Comparison of ENCODE assay signal across 11 mouse cellular contexts in the genomic region with DNA sequence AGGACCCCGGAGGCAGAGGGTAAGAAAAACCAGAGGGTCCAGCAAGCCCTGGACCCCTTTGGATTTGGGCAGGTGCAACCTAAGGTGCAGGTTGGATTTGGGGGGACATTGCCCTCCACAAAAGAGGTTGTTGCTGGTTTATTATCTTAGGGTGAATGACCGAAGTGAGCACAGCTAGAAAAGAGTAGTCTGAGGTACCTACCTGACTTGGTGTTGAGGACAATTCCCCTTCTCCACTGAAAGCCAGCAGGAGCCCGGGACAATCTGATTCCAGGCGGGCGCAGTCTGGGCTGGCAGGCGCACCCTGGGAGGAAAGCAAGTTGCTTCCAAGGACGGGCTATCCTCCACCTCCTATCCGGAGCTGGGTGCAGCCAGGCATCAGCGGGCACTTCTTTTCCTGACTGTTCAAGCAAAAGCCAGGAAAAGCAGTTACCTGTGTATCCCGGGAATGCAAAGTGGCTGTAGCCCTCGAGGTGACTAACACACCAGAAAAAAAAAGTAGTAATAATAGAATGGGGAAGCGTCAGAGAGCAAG. TPM values are rescaled to one million over a fixed set of nuclear protein-coding genes. Genes with fewer than 3 reads are reported as not detected.
A peak's percentile ranks its signal among the peaks of the same experiment; 100 is the strongest.
DNase-seq lines count a peak whose midpoint lies in the region; ATAC-seq lines count a peak whose summit lies in the region.
"Had no signal": no experiment of that assay in that cellular context is flagged by ENCODE, and none has a peak within 500 bp of the region (broad histone marks: within the 10 kb centered on the region; RNA-seq: fewer than 3 reads in every experiment).

A gene (minus strand): TSS at position 485 of the 535 bp plus-strand sequence.

- no peak for ATAC-seq in kidney, embryonic 15.5 days (replicated peaks; ENCODE audit: low FRiP score)
- ATAC-seq in forebrain, embryonic 11.5 days (replicated peaks; ENCODE audit: low FRiP score), result no peak
- ATAC-seq in neural tube, embryonic 14.5 days (ENCODE audit: low read depth), result peak; percentile 11; the same call in 1 of the 2 replicates

- H3K4me1 ChIP-seq in kidney, embryonic 15.5 days, result peaks cover 12% of the 10 kb centered on the region
- peaks cover 4% of the 10 kb centered on the region; the same call in 1 of the 2 replicates for H3K4me1 ChIP-seq in forebrain, embryonic 11.5 days (replicated peaks; ENCODE audit: control insufficient read depth, insufficient read depth, low read length)
- H3K4me1 ChIP-seq in limb, embryonic 10.5 days, result peaks cover 12% of the 10 kb centered on the region
- H3K4me1 ChIP-seq in neural tube, embryonic 14.5 days (ENCODE audit: control insufficient read depth, insufficient read depth, low read length), result peaks cover 8% of the 10 kb centered on the region; the same call in 1 of the 2 replicates

- 3% methylated on average over 12 of the region's 12 CpGs for WGBS in kidney, embryonic 15.5 days
- 3% methylated on average over 12 of the region's 12 CpGs for WGBS in forebrain, embryonic 11.5 days
- WGBS in limb, embryonic 10.5 days, result 4% methylated on average over 12 of the region's 12 CpGs
- 2% methylated on average over 12 of the region's 12 CpGs for WGBS in neural tube, embryonic 14.5 days

- no peak for DNase-seq in kidney, adult 8-10 months
- DNase-seq in forebrain, embryonic 11.5 days (ENCODE audit: low spot score), result no peak
- peak; percentile 38 for DNase-seq in limb, embryonic 10.5 days (ENCODE audit: low spot score)
- DNase-seq in layer of hippocampus, postnatal 25 days (ENCODE audit: extremely low spot score in 1 of 2, low spot score in 1 of 2), result no peak
- DNase-seq in layer of hippocampus, postnatal 14 days (ENCODE audit: low spot score in 2 of 2), result no peak
- DNase-seq in cerebellum, adult 11 months, result no peak

- H3K36me3 ChIP-seq in kidney, embryonic 15.5 days, result no peaks in the 10 kb centered on the region
- no peaks in the 10 kb centered on the region for H3K36me3 ChIP-seq in forebrain, embryonic 11.5 days (ENCODE audit: control insufficient read depth, insufficient read depth, low read length)
- H3K36me3 ChIP-seq in limb, embryonic 10.5 days, result no peaks in the 10 kb centered on the region
- H3K36me3 ChIP-seq in neural tube, embryonic 14.5 days (ENCODE audit: control insufficient read depth, insufficient read depth, low read length), result no peaks in the 10 kb centered on the region

- H3K9ac ChIP-seq in kidney, embryonic 15.5 days, result peak within 1 kb of the TSS; percentile 26; the same call in 1 of the 2 replicates
- H3K9ac ChIP-seq in forebrain, embryonic 11.5 days (ENCODE audit: low read length), result peak within 1 kb of the TSS; percentile 23; the same call in 1 of the 2 replicates
- no peak within 1 kb of the TSS for H3K9ac ChIP-seq in neural tube, embryonic 14.5 days (replicated peaks; ENCODE audit: low read depth, low read length)

- H3K27me3 ChIP-seq in kidney, embryonic 15.5 days, result peaks cover 58% of the 10 kb centered on the region
- H3K27me3 ChIP-seq in forebrain, embryonic 11.5 days (ENCODE audit: control insufficient read depth, insufficient read depth, low read length), result peaks cover 34% of the 10 kb centered on the region
- H3K27me3 ChIP-seq in limb, embryonic 10.5 days (ENCODE audit: low read depth, poor library complexity, severe bottlenecking), result peaks cover 59% of the 10 kb centered on the region
- H3K27me3 ChIP-seq in neural tube, embryonic 14.5 days (ENCODE audit: control insufficient read depth, insufficient read depth, low read length), result peaks cover 31% of the 10 kb centered on the region

- H3K4me3 ChIP-seq in kidney, embryonic 15.5 days (replicated peaks), result peak within 1 kb of the TSS; percentile 53
- H3K4me3 ChIP-seq in forebrain, embryonic 11.5 days (ENCODE audit: low read depth, low read length), result peak within 1 kb of the TSS; percentile 51
- H3K4me3 ChIP-seq in limb, embryonic 10.5 days, result peak within 1 kb of the TSS; percentile 62
- H3K4me3 ChIP-seq in neural tube, embryonic 14.5 days (ENCODE audit: low read depth, low read length), result peak within 1 kb of the TSS; percentile 40
- H3K4me3 ChIP-seq: erythroblast, embryonic 14.5 days had no signal

- H3K9me3 ChIP-seq in kidney, embryonic 15.5 days (replicated peaks), result no peaks in the 10 kb centered on the region
- H3K9me3 ChIP-seq in forebrain, embryonic 11.5 days (ENCODE audit: control insufficient read depth, low read length), result no peaks in the 10 kb centered on the region
- no peaks in the 10 kb centered on the region for H3K9me3 ChIP-seq in limb, embryonic 10.5 days (replicated peaks)
- H3K9me3 ChIP-seq in neural tube, embryonic 14.5 days (ENCODE audit: control insufficient read depth, low read length), result no peaks in the 10 kb centered on the region

- peak within 1 kb of the TSS; percentile 93 for H3K4me2 ChIP-seq in kidney, embryonic 15.5 days
- H3K4me2 ChIP-seq in forebrain, embryonic 11.5 days (ENCODE audit: low read depth, low read length, severe bottlenecking), result peak within 1 kb of the TSS; percentile 98
- H3K4me2 ChIP-seq in neural tube, embryonic 14.5 days (ENCODE audit: low read depth, low read length), result peak within 1 kb of the TSS; percentile 91

- H3K27ac ChIP-seq in kidney, embryonic 15.5 days, result no peak within 1 kb of the TSS
- H3K27ac ChIP-seq in forebrain, embryonic 11.5 days (ENCODE audit: low read depth, low read length), result no peak within 1 kb of the TSS
- peak within 1 kb of the TSS; percentile 36; the same call in 1 of the 2 replicates for H3K27ac ChIP-seq in limb, embryonic 10.5 days
- H3K27ac ChIP-seq in neural tube, embryonic 14.5 days (ENCODE audit: low read depth, low read length), result no peak within 1 kb of the TSS

RNA-seq across cellular contexts. Expression of the gene that starts here (rescaled TPM):
- 0.40 and 0.73 TPM in 2 replicates for polyA plus RNA-seq in kidney, embryonic 15.5 days (2015; fragmentation: Nextera tagmentation; extraction: Ambion mirVana)
- 1.2 TPM in 2 replicates for polyA plus RNA-seq in forebrain, embryonic 11.5 days (2014; fragmentation: Nextera tagmentation; extraction: Ambion mirVana)
- polyA plus RNA-seq in limb, embryonic 10.5 days (2016; fragmentation: Nextera tagmentation; extraction: Ambion mirVana), result 0.15 and 0.30 TPM in 2 replicates
- polyA plus RNA-seq in neural tube, embryonic 14.5 days (2014; fragmentation: Nextera tagmentation; extraction: Ambion mirVana), result 0.94 and 1.2 TPM in 2 replicates
- total RNA-seq in layer of hippocampus, postnatal 25 days (2021), result not detected
- not detected for total RNA-seq in layer of hippocampus, postnatal 14 days (2021)
- total RNA-seq: liver, adult 2 months had no signal
- polyA plus RNA-seq: erythroblast, embryonic 14.5 days; liver, adult 2 months; spleen, adult 2 months had no signal

Comparison
In these comparisons a context has a peak if more than half of its experiments do, and no peak if none do; other contexts are left out.
1. Peak in DNase-seq, H3K4me3 ChIP-seq and H3K27ac ChIP-seq in limb, embryonic 10.5 days; RNA of the gene not detected or under 1 TPM.